Mouse (Mus musculus): ENCODE data around the gene C2cd4c. TPM values are rescaled to one million over a fixed set of nuclear protein-coding genes. Genes with fewer than 3 reads are reported as not detected.

Gene C2cd4c
- polyA plus RNA-seq, 1 experiment from 2014 or later: 0.03 TPM

DNA sequence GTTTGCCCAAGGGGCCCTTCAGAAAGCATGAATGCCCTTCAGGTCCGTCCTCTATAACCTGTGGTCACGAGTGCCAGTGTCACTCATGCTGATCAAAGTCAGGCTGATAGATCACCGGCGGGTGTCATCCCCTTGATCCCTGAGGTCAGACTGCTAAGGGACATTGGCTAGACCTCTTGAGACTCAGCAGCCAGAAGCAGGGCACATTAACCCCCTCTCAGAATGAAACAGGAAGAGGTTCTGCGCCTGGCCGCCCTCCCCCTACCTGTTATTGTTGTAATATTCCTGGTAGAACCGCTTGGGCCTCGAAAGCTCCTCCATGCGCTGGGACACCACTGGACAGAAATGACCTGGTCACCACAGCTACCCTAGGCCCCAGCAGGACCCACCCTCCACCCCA lies 29.4 kb downstream of the C2cd4c start:
- TF ChIP-seq CTCF (IDR thresholded peaks at IDR 0.05; ENCODE audit: low read depth): no peak

DNA sequence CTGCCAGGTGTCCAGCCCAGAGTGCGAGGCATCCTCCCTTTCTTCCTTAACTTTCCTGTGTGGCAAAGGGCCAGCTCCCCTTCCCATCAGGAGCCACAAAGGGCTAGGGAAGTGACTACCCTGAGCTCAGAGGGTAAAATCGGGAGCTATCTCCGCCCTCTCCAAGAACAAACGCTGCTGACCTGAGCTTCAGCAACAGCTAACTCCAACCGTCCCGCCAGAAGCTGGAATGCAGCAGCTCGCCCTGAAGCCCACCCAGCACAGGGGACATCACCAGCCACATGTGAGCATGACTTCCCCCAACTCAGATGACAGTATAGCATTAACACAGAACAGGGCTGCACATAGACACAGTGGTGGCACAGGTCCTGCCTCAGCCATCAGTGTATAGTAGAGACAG lies 29.8 kb downstream of the C2cd4c start:
- no peaks in the 10 kb centered on the region for H3K36me3 ChIP-seq (ENCODE audit: insufficient read depth, low read length)
- no peaks in the 10 kb centered on the region for H3K4me1 ChIP-seq (replicated peaks; ENCODE audit: insufficient read depth, low read length)
- H3K4me3 ChIP-seq (replicated peaks; ENCODE audit: low read depth, low read length): no peak overlapping the region
- H3K9ac ChIP-seq (ENCODE audit: low read depth, low read length): no peak overlapping the region
- WGBS: 68% methylated on average over 7 of the region's 7 CpGs
- no peak for TF ChIP-seq CTCF (IDR thresholded peaks at IDR 0.05; ENCODE audit: low read depth)
- no peaks in the 10 kb centered on the region for H3K9me3 ChIP-seq (replicated peaks; ENCODE audit: low read length)
- H3K4me2 ChIP-seq (ENCODE audit: low read length): no peak overlapping the region
- no peaks in the 10 kb centered on the region for H3K27me3 ChIP-seq (ENCODE audit: insufficient read depth, low read length)
- ATAC-seq (replicated peaks; ENCODE audit: low FRiP score, low read depth): no peak
- no peak overlapping the region for H3K27ac ChIP-seq
- no peak for DNase-seq (ENCODE audit: low spot score)

More for the DNA sequence above, 29.4 kb downstream of the C2cd4c start:
- ATAC-seq (replicated peaks; ENCODE audit: low FRiP score, low read depth) (no peak), DNase-seq (ENCODE audit: low spot score) (no peak)
- H3K4me3 ChIP-seq (replicated peaks; ENCODE audit: low read depth, low read length): no peak overlapping the region
- 57% methylated on average over 9 of the region's 9 CpGs for WGBS
- no peaks in the 10 kb centered on the region for H3K4me1 ChIP-seq (replicated peaks; ENCODE audit: insufficient read depth, low read length)
- no peaks in the 10 kb centered on the region for H3K9me3 ChIP-seq (replicated peaks; ENCODE audit: low read length)
- no peak overlapping the region for H3K4me2 ChIP-seq (ENCODE audit: low read length)
- no peak overlapping the region for H3K9ac ChIP-seq (ENCODE audit: low read depth, low read length)
- H3K27ac ChIP-seq: no peak overlapping the region
- no peaks in the 10 kb centered on the region for H3K27me3 ChIP-seq (ENCODE audit: insufficient read depth, low read length)
- H3K36me3 ChIP-seq (ENCODE audit: insufficient read depth, low read length): no peaks in the 10 kb centered on the region

DNA sequence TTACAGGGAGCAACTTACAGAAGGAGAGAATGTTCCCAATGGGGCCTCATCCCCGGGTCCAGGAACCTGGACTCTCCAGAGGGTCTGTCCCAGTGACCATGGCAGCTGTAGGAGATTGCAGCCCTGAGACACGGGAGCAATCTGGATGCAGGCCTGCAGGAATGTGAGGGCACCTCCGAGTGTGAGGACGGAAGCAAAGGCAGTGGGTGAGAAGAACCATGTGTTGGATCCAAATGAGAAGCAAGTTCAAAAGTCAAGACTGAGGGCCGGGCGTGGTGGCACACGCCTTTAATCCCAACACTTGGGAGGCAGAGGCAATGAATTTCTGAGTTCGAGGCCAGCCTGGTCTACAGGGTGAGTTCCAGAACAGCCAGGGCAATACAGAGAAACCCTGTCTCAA lies 32.3 kb downstream of the C2cd4c start:
- no peak overlapping the region for H3K9ac ChIP-seq (ENCODE audit: low read depth, low read length)
- TF ChIP-seq CTCF (IDR thresholded peaks at IDR 0.05; ENCODE audit: low read depth): no peak
- H3K9me3 ChIP-seq (replicated peaks; ENCODE audit: low read length): no peaks in the 10 kb centered on the region
- no peaks in the 10 kb centered on the region for H3K4me1 ChIP-seq (replicated peaks; ENCODE audit: insufficient read depth, low read length)
- H3K4me2 ChIP-seq (ENCODE audit: low read length): no peak overlapping the region
- H3K4me3 ChIP-seq (replicated peaks; ENCODE audit: low read depth, low read length): no peak overlapping the region
- no peaks in the 10 kb centered on the region for H3K27me3 ChIP-seq (ENCODE audit: insufficient read depth, low read length)
- no peak overlapping the region for H3K27ac ChIP-seq
- ATAC-seq (replicated peaks; ENCODE audit: low FRiP score, low read depth) (no peak), DNase-seq (ENCODE audit: low spot score) (no peak)
- 85% methylated on average over 8 of the region's 8 CpGs for WGBS
- no peaks in the 10 kb centered on the region for H3K36me3 ChIP-seq (ENCODE audit: insufficient read depth, low read length)

DNA sequence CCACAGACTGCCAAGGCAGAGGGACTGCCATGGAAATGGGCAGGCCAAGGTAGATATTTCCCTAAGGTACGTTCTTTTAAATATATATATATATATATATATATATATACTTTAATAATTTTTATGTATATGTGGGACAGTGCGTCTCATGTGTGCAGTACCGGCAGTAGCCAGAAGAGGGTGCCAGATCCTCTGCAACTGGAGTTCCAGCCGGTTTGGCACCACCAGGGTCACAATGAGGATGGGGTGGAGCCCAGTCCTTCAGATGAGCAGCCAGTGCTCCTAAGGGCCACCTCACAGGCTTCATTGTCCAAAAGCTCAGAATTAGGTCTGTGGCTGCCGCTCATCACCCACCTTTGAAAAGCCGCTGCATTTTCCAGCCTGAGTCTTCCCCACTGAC lies 33.0 kb downstream of the C2cd4c start:
- Histone ChIP-seq H3K4me3 (replicated peaks; ENCODE audit: low read depth, low read length) (no peak overlapping the region), H3K4me1 (replicated peaks; ENCODE audit: insufficient read depth, low read length) (no peaks in the 10 kb centered on the region), H3K27me3 (ENCODE audit: insufficient read depth, low read length) (no peaks in the 10 kb centered on the region), H3K9ac (ENCODE audit: low read depth, low read length) (no peak overlapping the region), H3K4me2 (ENCODE audit: low read length) (no peak overlapping the region), H3K9me3 (replicated peaks; ENCODE audit: low read length) (no peaks in the 10 kb centered on the region), H3K36me3 (ENCODE audit: insufficient read depth, low read length) (no peaks in the 10 kb centered on the region), H3K27ac (no peak overlapping the region)
- WGBS: 43% methylated on average over 6 of the region's 6 CpGs
- peak; percentile 66 for TF ChIP-seq CTCF (IDR thresholded peaks at IDR 0.05; ENCODE audit: low read depth)
- DNase-seq (ENCODE audit: low spot score) (peak; percentile 46), ATAC-seq (replicated peaks; ENCODE audit: low FRiP score, low read depth) (no peak)

DNA sequence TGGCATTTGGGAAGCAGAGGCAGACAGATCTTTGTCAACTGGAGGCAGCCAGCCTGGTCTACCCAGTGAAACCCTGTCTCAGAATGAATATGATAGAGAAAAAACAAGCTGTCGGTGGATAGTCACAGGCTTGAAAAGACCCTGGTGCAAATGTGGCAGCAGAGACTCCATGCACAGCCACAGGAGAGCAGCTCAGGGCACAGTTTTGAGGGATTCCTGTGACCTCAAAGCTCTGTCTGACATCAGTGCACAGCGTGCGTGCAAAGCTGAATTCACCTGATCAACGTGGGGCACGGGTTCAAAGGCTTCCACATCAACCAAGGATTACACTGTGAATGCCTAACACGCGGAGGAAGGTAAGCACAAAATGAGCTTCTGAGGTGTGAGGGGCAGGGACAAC lies 33.5 kb downstream of the C2cd4c start:
- H3K4me1 ChIP-seq (replicated peaks; ENCODE audit: insufficient read depth, low read length): no peaks in the 10 kb centered on the region
- H3K27me3 ChIP-seq (ENCODE audit: insufficient read depth, low read length): no peaks in the 10 kb centered on the region
- DNase-seq (ENCODE audit: low spot score) (no peak), ATAC-seq (replicated peaks; ENCODE audit: low FRiP score, low read depth) (no peak)
- H3K9me3 ChIP-seq (replicated peaks; ENCODE audit: low read length): no peaks in the 10 kb centered on the region
- no peak overlapping the region for H3K27ac ChIP-seq
- TF ChIP-seq CTCF (IDR thresholded peaks at IDR 0.05; ENCODE audit: low read depth): no peak
- H3K9ac ChIP-seq (ENCODE audit: low read depth, low read length): no peak overlapping the region
- WGBS: 76% methylated on average over 7 of the region's 7 CpGs
- H3K4me3 ChIP-seq (replicated peaks; ENCODE audit: low read depth, low read length): no peak overlapping the region
- H3K4me2 ChIP-seq (ENCODE audit: low read length): no peak overlapping the region
- no peaks in the 10 kb centered on the region for H3K36me3 ChIP-seq (ENCODE audit: insufficient read depth, low read length)

DNA sequence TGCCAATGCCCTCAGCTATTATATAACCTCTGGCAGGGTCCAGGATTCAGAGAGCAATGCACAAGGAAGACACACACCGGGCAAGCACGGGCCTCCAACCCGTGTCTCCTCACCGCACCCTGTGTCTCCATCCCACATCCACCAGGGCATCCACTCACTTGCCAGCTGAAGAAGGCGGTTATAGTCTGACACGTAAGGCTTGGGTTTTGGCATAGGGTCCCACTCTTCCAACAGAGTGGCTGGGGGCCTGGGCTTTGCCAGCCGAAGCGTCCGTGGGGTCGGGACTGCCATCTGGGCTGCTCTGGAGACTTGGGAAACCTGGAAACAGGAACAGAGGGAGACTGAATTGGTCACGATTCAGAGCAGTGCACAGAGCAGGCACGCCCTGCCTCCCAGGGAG lies 34.0 kb downstream of the C2cd4c start:
- WGBS: 77% methylated on average over 12 of the region's 12 CpGs
- DNase-seq (ENCODE audit: low spot score): no peak
- Histone ChIP-seq H3K4me1 (replicated peaks; ENCODE audit: insufficient read depth, low read length) (no peaks in the 10 kb centered on the region), H3K4me2 (ENCODE audit: low read length) (no peak overlapping the region), H3K27me3 (ENCODE audit: insufficient read depth, low read length) (no peaks in the 10 kb centered on the region), H3K9me3 (replicated peaks; ENCODE audit: low read length) (no peaks in the 10 kb centered on the region), H3K9ac (ENCODE audit: low read depth, low read length) (no peak overlapping the region), H3K4me3 (replicated peaks; ENCODE audit: low read depth, low read length) (no peak overlapping the region), H3K27ac (no peak overlapping the region), H3K36me3 (ENCODE audit: insufficient read depth, low read length) (no peaks in the 10 kb centered on the region)
- TF ChIP-seq CTCF (IDR thresholded peaks at IDR 0.05; ENCODE audit: low read depth): no peak
- no peak for ATAC-seq (replicated peaks; ENCODE audit: low FRiP score, low read depth)

DNA sequence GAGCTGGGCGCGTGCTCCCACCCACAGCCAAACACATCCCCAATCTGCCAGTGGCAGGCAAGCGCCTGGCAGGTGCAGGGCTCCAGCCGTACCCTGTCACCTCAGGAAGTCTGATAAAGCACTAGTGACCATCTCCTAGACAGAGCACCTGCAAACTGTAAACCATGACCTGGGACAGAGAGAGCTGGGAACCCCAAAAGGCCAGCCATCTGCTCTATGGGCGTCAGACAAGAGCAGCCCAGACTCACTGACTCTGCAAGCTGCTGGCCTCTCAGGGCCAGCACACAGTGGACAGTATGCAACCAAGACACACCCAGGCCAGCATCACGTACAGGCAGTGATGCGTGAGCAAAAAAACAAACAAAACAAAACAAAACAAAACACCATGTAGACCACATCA lies 34.9 kb downstream of the C2cd4c start:
- Histone ChIP-seq H3K4me2 (ENCODE audit: low read length) (no peak overlapping the region), H3K9me3 (replicated peaks; ENCODE audit: low read length) (no peaks in the 10 kb centered on the region), H3K36me3 (ENCODE audit: insufficient read depth, low read length) (no peaks in the 10 kb centered on the region), H3K4me3 (replicated peaks; ENCODE audit: low read depth, low read length) (no peak overlapping the region), H3K4me1 (replicated peaks; ENCODE audit: insufficient read depth, low read length) (no peaks in the 10 kb centered on the region), H3K27me3 (ENCODE audit: insufficient read depth, low read length) (no peaks in the 10 kb centered on the region), H3K9ac (ENCODE audit: low read depth, low read length) (no peak overlapping the region), H3K27ac (no peak overlapping the region)
- WGBS: 73% methylated on average over 7 of the region's 7 CpGs
- no peak for DNase-seq (ENCODE audit: low spot score)
- ATAC-seq (replicated peaks; ENCODE audit: low FRiP score, low read depth): no peak
- TF ChIP-seq CTCF (IDR thresholded peaks at IDR 0.05; ENCODE audit: low read depth): no peak
